Mouse (Mus musculus) embryonic fibroblast, embryonic 13.5 days (primary cell): ENCODE results near the gene Ubr7.

Source experiments
- CTCF ChIP-seq: IDR thresholded peaks from 2 replicates; pipeline ENCODE4 v1.5.1; 2011; ENCODE audit warnings: mild to moderate bottlenecking, control low read depth, low read length, moderate library complexity, borderline replicate concordance; ENCODE audit not compliant: insufficient read depth
- POLR2A ChIP-seq: IDR thresholded peaks from 2 replicates; pipeline ENCODE4 v1.6.1; 2011; ENCODE audit warnings: low read depth, mild to moderate bottlenecking, control low read depth, low read length, moderate library complexity

GRCm38 (mm10) chr12:102758403-102758756 is 613 bp downstream of the Ubr7 start, which contains the start of gene Gm20604:
- no peak for TF ChIP-seq POLR2A
- TF ChIP-seq CTCF, result no peak
